Mouse (Mus musculus): ENCODE data around the gene Gm4922.

DNA sequence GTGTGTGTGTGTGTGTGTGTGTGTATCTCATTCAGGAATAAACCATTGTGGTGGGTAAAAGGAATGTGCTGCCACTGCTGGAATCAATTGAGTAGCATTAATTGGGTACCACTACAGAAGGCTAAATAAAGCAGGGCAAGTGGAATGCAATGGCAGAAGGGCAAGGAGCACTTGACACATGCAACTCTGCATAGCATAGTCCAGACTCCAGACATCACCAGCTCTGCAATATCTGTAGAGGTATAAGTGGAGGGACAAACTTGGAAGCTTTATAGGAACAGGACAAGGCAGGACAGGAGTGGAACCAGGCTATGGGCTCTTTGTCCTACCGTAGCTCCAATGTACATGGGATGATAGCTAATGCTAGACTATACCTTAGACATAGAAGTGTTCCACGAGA lies 25.2 kb upstream of the Gm4922 start:
- TF ChIP-seq POLR2A (IDR thresholded peaks at IDR 0.05; ENCODE audit: extremely low read depth, insufficient read depth, low read length) (no peak), CTCF (IDR thresholded peaks at IDR 0.05; ENCODE audit: extremely low read depth, insufficient read depth, low read length) (no peak)

All from cortical plate, adult 2 months (tissue).